Mouse (Mus musculus) bone marrow, adult 2 months (tissue): Measurements from ENCODE around the gene Rasgef1c.

Source experiments
- CTCF ChIP-seq: fragments of 200-500 bp; IDR thresholded peaks from 2 replicates; pipeline ENCODE4 v1.5.1; 2011; ENCODE audit warnings: low read length, control low read depth; ENCODE audit not compliant: control insufficient read depth, insufficient read depth
- POLR2A ChIP-seq: fragments of 200-500 bp; IDR thresholded peaks from 2 replicates; pipeline ENCODE4 v1.6.1; 2011; ENCODE audit warnings: low read depth, mild to moderate bottlenecking, control low read depth, low read length, borderline replicate concordance; ENCODE audit not compliant: control insufficient read depth

DNA sequence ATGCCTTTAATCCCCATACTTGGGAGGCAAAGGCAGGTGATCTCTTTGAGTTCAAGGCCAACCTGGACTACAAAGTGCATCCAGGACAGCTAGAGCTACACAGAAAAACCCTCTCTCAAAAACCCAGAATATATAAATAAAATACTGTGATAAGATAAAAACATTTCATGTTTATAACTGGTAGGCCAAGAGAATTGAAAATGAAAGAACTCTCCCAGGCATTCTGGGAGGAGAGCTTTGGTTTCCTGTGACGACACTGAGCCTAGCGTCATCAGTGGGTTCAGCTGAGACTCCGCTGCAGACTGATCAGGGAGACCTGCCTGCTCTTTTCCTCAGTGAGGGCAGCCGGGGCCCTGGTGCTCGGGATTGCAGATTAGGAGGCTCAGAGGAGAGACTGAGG is 46.5 kb upstream of the Rasgef1c start:
- TF ChIP-seq CTCF = no peak
- no peak for TF ChIP-seq POLR2A
